Mouse (Mus musculus): ENCODE data around the gene Rnf222. TPM values are rescaled to one million over a fixed set of nuclear protein-coding genes. Genes with fewer than 3 reads are reported as not detected.

Rnf222 gene
- polyA plus RNA-seq, 1 experiment from 2014 or later = 0.16 TPM

DNA sequence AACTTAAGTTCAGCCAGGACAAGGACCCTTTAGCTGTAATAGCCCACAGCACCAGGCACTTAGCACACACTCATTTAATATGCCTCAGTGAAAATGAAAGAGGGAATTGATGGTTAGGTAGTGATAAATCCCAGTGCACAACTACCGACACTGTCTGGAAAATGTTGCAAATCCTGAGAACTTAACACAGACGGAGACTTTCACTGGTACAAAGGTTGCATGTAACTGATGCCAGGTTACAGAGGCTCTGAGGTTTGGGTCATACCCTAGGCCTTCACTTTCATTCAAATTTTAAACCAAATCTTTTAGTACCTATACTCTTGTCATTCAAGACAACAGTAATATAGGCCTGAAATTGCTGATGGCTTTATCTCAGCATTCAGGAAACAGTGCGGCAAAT lies 31.0 kb upstream of the Rnf222 start:
- Histone ChIP-seq H3K4me3 (ENCODE audit: low read depth, low read length) (no peak overlapping the region), H3K27ac (ENCODE audit: low read depth, low read length) (no peak overlapping the region), H3K36me3 (ENCODE audit: control insufficient read depth, insufficient read depth, low read length) (no peaks in the 10 kb centered on the region), H3K27me3 (replicated peaks; ENCODE audit: control insufficient read depth, insufficient read depth, low read length) (no peaks in the 10 kb centered on the region), H3K4me1 (replicated peaks; ENCODE audit: control insufficient read depth, insufficient read depth, low read length) (peaks cover 27% of the 10 kb centered on the region), H3K4me2 (no peak overlapping the region), H3K9me3 (ENCODE audit: control insufficient read depth, low read length) (no peaks in the 10 kb centered on the region), H3K9ac (ENCODE audit: low read depth, low read length) (no peak overlapping the region)
- ATAC-seq (replicated peaks; ENCODE audit: low FRiP score) (no peak), DNase-seq (ENCODE audit: low spot score) (no peak)
- WGBS = 83% methylated on average over 3 of the region's 3 CpGs

DNA sequence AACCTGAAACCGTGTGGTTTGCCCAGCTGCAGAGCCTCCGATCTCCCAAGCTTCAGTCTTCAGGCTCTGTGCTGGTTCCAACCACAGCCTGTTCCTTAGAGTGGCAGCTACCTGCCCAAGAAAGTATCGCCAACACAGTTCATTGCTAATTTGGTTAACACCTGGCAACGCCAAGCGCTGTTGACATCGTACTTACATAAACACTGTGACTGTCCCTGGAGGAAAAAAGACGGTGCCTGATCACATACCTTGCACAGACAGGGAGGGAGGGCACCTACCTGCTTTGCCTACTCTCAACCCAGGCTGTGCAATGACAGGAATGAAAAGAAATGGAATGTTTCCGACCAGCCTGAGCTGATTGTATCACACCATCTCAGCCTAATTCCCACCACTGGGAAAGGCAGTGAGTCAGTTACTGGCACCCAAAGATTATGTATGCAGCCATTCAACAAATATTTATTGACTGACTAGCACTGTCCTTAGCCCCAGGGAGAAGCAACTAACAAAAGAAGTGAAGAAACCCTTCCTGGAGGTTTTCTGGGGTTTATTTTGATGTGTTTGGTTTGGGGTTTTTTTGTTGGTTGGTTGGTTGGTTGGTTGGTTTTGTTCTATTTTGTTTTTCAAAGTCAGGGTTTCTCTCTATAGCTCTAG lies 28.3 kb upstream of the Rnf222 start:
- 76% methylated on average over 8 of the region's 8 CpGs for WGBS

DNA sequence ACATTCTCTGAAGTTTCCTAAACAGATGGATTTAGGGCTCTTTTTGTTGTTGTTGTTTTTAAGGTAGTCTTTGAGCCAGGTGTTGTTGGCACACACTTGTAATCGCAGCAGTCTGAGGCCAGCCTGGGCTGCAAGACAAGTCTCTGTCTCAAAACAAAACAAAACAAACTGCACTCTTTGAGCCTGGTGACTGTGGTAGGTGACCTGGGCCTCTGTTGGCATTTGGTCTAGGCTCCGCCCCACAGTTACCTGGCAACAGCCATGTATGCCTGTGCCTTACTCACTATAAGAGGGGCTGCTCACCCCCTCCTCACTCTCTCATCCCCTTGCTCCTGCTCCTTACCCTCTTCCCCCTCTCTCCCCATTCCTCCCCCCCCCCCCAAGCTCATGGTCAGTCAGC lies 26.1 kb upstream of the Rnf222 start:
- DNase-seq (ENCODE audit: low spot score) (no peak), ATAC-seq (replicated peaks; ENCODE audit: low FRiP score) (no peak)
- Histone ChIP-seq H3K4me2 (no peak overlapping the region), H3K9ac (ENCODE audit: low read depth, low read length) (no peak overlapping the region), H3K27me3 (replicated peaks; ENCODE audit: control insufficient read depth, insufficient read depth, low read length) (no peaks in the 10 kb centered on the region), H3K27ac (ENCODE audit: low read depth, low read length) (no peak overlapping the region), H3K4me3 (ENCODE audit: low read depth, low read length) (no peak overlapping the region), H3K36me3 (ENCODE audit: control insufficient read depth, insufficient read depth, low read length) (no peaks in the 10 kb centered on the region), H3K4me1 (replicated peaks; ENCODE audit: control insufficient read depth, insufficient read depth, low read length) (no peaks in the 10 kb centered on the region; the same call in none of the 2 replicates), H3K9me3 (ENCODE audit: control insufficient read depth, low read length) (no peaks in the 10 kb centered on the region)
- WGBS = 75% methylated on average over 2 of the region's 2 CpGs

More for the DNA sequence above, 28.3 kb upstream of the Rnf222 start:
- ATAC-seq (replicated peaks; ENCODE audit: low FRiP score) (no peak), DNase-seq (ENCODE audit: low spot score) (no peak)
- Histone ChIP-seq H3K36me3 (ENCODE audit: control insufficient read depth, insufficient read depth, low read length) (no peaks in the 10 kb centered on the region), H3K27me3 (replicated peaks; ENCODE audit: control insufficient read depth, insufficient read depth, low read length) (no peaks in the 10 kb centered on the region), H3K4me1 (replicated peaks; ENCODE audit: control insufficient read depth, insufficient read depth, low read length) (peaks cover 15% of the 10 kb centered on the region), H3K4me2 (no peak overlapping the region), H3K9ac (ENCODE audit: low read depth, low read length) (no peak overlapping the region), H3K4me3 (ENCODE audit: low read depth, low read length) (no peak overlapping the region), H3K27ac (ENCODE audit: low read depth, low read length) (no peak overlapping the region), H3K9me3 (ENCODE audit: control insufficient read depth, low read length) (no peaks in the 10 kb centered on the region)

DNA sequence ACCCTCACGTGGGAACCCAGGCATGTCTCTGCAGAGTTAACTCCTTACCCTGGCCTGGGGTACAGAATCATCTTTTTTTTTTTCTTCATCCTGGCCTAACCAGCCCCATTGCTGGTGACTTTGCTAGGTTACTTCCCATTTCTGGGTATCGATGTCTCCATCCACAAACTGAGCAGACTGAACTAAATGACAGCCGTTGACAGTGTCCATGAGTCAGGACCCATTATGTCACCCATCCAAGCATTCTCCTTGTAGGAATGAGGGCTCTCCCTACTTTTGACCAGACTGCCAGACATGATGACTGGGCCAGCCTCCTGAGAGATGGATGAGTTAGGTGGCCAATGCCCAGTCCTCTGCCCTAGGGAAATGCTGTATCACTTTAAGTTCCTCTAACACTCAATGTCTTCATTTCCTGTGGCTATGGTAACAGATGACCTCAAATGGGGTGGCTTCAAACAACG lies 24.7 kb upstream of the Rnf222 start:
- no peaks in the 10 kb centered on the region for H3K36me3 ChIP-seq (ENCODE audit: control insufficient read depth, insufficient read depth, low read length)
- no peak overlapping the region for H3K4me3 ChIP-seq (ENCODE audit: low read depth, low read length)
- no peaks in the 10 kb centered on the region for H3K9me3 ChIP-seq (ENCODE audit: control insufficient read depth, low read length)
- 30% methylated on average over 4 of the region's 4 CpGs for WGBS
- ATAC-seq (replicated peaks; ENCODE audit: low FRiP score) (no peak), DNase-seq (ENCODE audit: low spot score) (no peak)
- no peak overlapping the region for H3K9ac ChIP-seq (ENCODE audit: low read depth, low read length)
- no peaks in the 10 kb centered on the region; the same call in none of the 2 replicates for H3K4me1 ChIP-seq (replicated peaks; ENCODE audit: control insufficient read depth, insufficient read depth, low read length)
- no peaks in the 10 kb centered on the region for H3K27me3 ChIP-seq (replicated peaks; ENCODE audit: control insufficient read depth, insufficient read depth, low read length)
- no peak overlapping the region for H3K4me2 ChIP-seq
- H3K27ac ChIP-seq (ENCODE audit: low read depth, low read length) = no peak overlapping the region

DNA sequence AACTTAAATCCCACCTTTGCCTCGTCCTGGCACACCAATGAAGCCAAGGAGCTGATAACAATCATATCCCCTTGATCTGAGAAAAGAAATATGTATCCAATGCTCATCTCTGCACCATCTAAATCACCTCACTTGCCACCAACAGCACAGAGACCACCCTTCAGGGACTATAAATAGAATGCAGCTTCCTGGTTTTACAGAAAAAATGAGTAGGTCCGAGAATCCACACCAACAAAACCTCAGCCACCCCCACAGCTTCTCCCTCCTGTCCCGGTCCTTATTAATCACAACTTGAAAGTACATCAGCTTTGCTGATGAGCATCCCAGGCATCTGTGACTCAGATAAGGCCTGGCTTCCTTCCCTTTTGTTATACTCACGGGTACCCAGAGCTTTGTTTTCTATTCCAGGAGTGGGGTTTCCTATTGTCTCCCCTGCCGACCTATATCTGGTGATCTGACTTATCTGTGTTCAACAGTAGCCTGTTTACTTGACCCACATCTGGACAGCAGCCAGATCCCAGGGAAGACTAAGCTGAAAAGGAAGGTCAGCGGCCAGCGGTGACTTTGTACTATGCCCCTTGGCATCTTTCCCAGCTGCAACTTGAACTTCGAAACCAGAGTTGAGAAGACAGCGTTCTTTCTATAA lies 23.7 kb upstream of the Rnf222 start:
- H3K27me3 ChIP-seq (replicated peaks; ENCODE audit: control insufficient read depth, insufficient read depth, low read length) = no peaks in the 10 kb centered on the region
- H3K27ac ChIP-seq (ENCODE audit: low read depth, low read length) = no peak overlapping the region
- ATAC-seq (replicated peaks; ENCODE audit: low FRiP score) (no peak; the same call in 1 of the 2 replicates), DNase-seq (ENCODE audit: low spot score) (no peak)
- no peaks in the 10 kb centered on the region for H3K36me3 ChIP-seq (ENCODE audit: control insufficient read depth, insufficient read depth, low read length)
- WGBS = 20% methylated on average over 9 of the region's 9 CpGs
- H3K4me3 ChIP-seq (ENCODE audit: low read depth, low read length) = no peak overlapping the region
- no peak overlapping the region for H3K9ac ChIP-seq (ENCODE audit: low read depth, low read length)
- no peaks in the 10 kb centered on the region for H3K9me3 ChIP-seq (ENCODE audit: control insufficient read depth, low read length)
- no peak overlapping the region for H3K4me2 ChIP-seq
- no peaks in the 10 kb centered on the region; the same call in none of the 2 replicates for H3K4me1 ChIP-seq (replicated peaks; ENCODE audit: control insufficient read depth, insufficient read depth, low read length)

DNA sequence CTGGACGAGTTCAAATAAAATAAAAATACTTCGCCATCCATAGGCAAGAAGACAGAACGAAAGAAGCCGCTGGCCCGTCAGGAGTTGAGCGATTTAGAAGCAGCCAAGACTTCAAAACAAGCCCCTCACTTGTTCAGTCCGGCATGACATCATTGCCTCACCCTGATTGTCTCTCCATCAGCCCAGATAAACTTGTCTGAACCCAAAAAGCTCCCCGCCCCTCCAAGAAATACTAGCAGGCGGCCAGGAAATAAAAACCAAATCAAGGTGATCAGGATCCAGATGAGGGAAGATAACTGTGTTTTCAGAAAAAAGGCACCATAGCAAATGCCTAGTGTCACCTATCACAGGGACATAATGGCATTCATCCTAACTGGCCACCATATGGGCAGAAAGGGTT lies 17.1 kb upstream of the Rnf222 start:
- Histone ChIP-seq H3K4me1 (replicated peaks; ENCODE audit: control insufficient read depth, insufficient read depth, low read length) (0 out of 2 replicates have a peak, but pooled peaks cover 3% of the 10 kb centered on the region), H3K4me2 (no peak overlapping the region), H3K36me3 (ENCODE audit: control insufficient read depth, insufficient read depth, low read length) (no peaks in the 10 kb centered on the region), H3K27ac (ENCODE audit: low read depth, low read length) (no peak overlapping the region), H3K4me3 (ENCODE audit: low read depth, low read length) (no peak overlapping the region), H3K9ac (ENCODE audit: low read depth, low read length) (no peak overlapping the region), H3K27me3 (replicated peaks; ENCODE audit: control insufficient read depth, insufficient read depth, low read length) (no peaks in the 10 kb centered on the region), H3K9me3 (ENCODE audit: control insufficient read depth, low read length) (no peaks in the 10 kb centered on the region)
- WGBS = 79% methylated on average over 9 of the region's 9 CpGs
- DNase-seq (ENCODE audit: low spot score) (no peak), ATAC-seq (replicated peaks; ENCODE audit: low FRiP score) (no peak)

DNA sequence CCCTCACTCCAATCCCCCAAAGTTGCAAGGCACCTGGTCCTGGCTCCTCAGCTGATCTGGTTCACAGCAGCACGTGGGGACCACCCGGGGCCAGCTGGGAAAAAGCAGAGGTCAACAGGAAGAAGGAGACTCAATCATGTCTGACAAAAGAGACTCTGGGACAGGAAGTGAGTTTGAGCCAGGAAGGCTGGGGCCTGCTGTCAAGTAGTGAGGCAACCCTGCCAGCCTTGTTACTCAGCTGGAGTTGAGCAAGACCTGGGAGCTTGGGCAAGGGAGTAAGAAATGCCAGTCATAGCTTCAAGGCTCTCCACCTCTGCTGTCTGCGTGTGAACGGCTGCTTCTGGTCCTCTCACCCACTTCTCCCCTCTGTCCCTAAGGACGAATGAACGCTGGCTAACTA lies 16.6 kb upstream of the Rnf222 start, which contains the start of gene Ndel1:
Gene Ndel1, minus strand, starts transcription at position 111 of the 400 bp plus-strand sequence.
- WGBS = 49% methylated on average over 6 of the region's 6 CpGs
- no peak for ATAC-seq (replicated peaks; ENCODE audit: low FRiP score)
- no peaks in the 10 kb centered on the region for H3K36me3 ChIP-seq (ENCODE audit: control insufficient read depth, insufficient read depth, low read length)
- no peak for DNase-seq (ENCODE audit: low spot score)
- 0 out of 2 replicates have a peak, but pooled peaks cover 3% of the 10 kb centered on the region for H3K4me1 ChIP-seq (replicated peaks; ENCODE audit: control insufficient read depth, insufficient read depth, low read length)
- no peak within 1 kb of the TSS for H3K9ac ChIP-seq (ENCODE audit: low read depth, low read length)
- H3K27me3 ChIP-seq (replicated peaks; ENCODE audit: control insufficient read depth, insufficient read depth, low read length) = no peaks in the 10 kb centered on the region
- H3K4me3 ChIP-seq (ENCODE audit: low read depth, low read length) = no peak within 1 kb of the TSS
- no peaks in the 10 kb centered on the region for H3K9me3 ChIP-seq (ENCODE audit: control insufficient read depth, low read length)
- H3K27ac ChIP-seq (ENCODE audit: low read depth, low read length) = 0 out of 2 replicates have a peak within 1 kb of the TSS, but pooled peaks have one; percentile 10
- H3K4me2 ChIP-seq = no peak within 1 kb of the TSS

DNA sequence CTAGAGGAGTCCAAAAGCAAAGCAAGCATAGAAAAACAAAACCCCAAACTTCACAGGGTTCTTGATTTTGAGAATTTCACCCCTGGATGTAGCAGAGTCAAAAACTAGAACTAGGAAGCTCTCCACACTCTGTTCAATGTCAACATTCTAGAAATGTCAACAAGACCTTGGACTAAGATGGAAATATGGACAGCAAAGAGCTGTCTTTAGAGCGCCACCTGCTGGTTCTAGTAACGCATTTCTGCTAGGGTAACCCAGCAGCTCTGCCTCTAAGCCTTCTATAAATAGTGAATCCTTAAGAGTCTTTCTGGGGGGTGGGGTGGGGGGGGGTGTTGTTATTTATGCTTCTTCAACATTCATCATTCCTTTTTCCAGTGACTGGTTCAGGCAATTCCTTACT lies 13.5 kb upstream of the Rnf222 start:
- 0 out of 2 replicates have a peak, but pooled peaks have one; percentile 43 for ATAC-seq (replicated peaks; ENCODE audit: low FRiP score)
- WGBS = 0% methylated on average over 2 of the region's 2 CpGs
- no peaks in the 10 kb centered on the region for H3K27me3 ChIP-seq (replicated peaks; ENCODE audit: control insufficient read depth, insufficient read depth, low read length)

More for the DNA sequence above, 13.5 kb upstream of the Rnf222 start:
- H3K27ac ChIP-seq (ENCODE audit: low read depth, low read length) = no peak overlapping the region
- no peak overlapping the region for H3K9ac ChIP-seq (ENCODE audit: low read depth, low read length)
- no peak for DNase-seq (ENCODE audit: low spot score)
- no peak overlapping the region for H3K4me3 ChIP-seq (ENCODE audit: low read depth, low read length)
- H3K9me3 ChIP-seq (ENCODE audit: control insufficient read depth, low read length) = no peaks in the 10 kb centered on the region
- 0 out of 2 replicates have a peak, but pooled peaks cover 3% of the 10 kb centered on the region for H3K4me1 ChIP-seq (replicated peaks; ENCODE audit: control insufficient read depth, insufficient read depth, low read length)
- no peak overlapping the region for H3K4me2 ChIP-seq
- H3K36me3 ChIP-seq (ENCODE audit: control insufficient read depth, insufficient read depth, low read length) = no peaks in the 10 kb centered on the region
